Mouse (Mus musculus): ENCODE results near the gene Slc25a14. TPM values are rescaled to one million over a fixed set of nuclear protein-coding genes. Genes with fewer than 3 reads are reported as not detected.

Gene Slc25a14
- polyA plus RNA-seq, 1 experiment: 0.18 TPM

DNA sequence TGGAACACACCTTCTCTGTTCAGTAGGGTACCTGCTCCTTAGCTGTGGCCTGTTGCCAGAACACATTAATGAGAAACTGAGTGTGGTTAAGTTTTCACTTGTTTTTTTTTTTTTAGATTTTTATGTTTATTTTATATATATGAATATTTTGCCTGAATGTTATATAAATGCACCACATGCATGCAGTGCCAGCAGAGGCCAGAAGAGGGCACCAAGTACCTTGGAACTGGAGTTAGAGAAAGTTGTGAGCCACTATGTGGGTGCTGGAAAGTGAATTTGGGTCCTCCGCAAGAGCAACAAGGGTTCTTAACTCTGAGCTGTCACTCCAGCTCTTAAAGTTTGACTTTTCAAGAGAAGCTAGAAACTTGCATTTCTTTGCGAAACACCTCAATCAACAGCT is 20.9 kb downstream of the Slc25a14 start:
- Histone ChIP-seq H3K27me3 (replicated peaks) (peaks cover under 1% of the 10 kb centered on the region), H3K4me1 (no peaks in the 10 kb centered on the region), H3K36me3 (replicated peaks; ENCODE audit: low read length) (no peaks in the 10 kb centered on the region), H3K9me3 (no peaks in the 10 kb centered on the region), H3K4me3 (replicated peaks) (no peak overlapping the region)
- TF ChIP-seq GATA1 (IDR thresholded peaks at IDR 0.05; ENCODE audit: borderline replicate concordance, low read length) (no peak), FLI1 (IDR thresholded peaks at IDR 0.05; ENCODE audit: low read length) (no peak)

DNA sequence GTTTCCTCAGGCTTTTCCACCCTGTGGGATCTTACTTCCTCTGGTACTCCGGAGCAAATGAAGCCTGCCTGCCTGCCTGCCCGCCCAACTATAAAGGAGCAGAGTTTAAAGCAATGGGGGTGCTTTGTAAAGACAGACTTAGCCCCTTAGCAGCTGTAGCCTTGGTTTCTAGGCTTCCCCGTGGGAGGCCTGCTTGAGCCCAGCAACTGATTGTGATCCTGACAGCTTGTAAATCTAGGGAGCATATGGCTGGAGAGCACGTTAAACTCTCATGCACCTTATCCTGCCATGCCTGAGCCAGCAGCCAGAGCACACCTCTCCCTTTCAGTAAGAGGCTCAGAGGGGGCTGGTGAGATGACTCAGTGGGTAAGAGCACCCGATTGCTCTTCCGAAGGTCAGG is 43.6 kb downstream of the Slc25a14 start:
- no peaks in the 10 kb centered on the region for H3K9me3 ChIP-seq
- no peak overlapping the region for H3K4me3 ChIP-seq (replicated peaks)
- peaks cover 11% of the 10 kb centered on the region; the same call in 1 of the 2 replicates for H3K4me1 ChIP-seq
- TF ChIP-seq FLI1 (IDR thresholded peaks at IDR 0.05; ENCODE audit: low read length) (no peak), GATA1 (IDR thresholded peaks at IDR 0.05; ENCODE audit: borderline replicate concordance, low read length) (no peak)
- peaks cover 6% of the 10 kb centered on the region for H3K27me3 ChIP-seq (replicated peaks)
- H3K36me3 ChIP-seq (replicated peaks; ENCODE audit: low read length): peaks cover 2% of the 10 kb centered on the region

DNA sequence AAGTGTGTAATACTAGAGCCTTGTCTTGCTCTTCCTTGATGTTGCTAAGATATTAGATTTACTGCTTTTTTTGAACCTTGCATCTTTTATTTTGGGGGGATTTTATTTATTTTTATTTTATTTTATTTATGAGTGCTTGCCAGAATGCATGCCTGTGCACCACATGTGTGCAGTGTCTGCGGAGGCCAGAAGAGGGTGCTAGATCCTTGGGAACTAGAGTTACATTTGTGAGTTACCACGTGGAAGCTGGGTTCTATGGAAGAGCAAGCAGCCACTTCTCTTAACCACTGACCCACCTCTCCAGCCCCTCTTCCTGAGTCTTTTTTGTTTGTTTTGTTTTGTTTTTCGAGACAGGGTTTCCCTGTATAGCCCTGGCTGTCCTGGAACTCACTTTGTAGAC is 46.4 kb downstream of the Slc25a14 start:
- no peaks in the 10 kb centered on the region for H3K36me3 ChIP-seq (replicated peaks; ENCODE audit: low read length)
- TF ChIP-seq FLI1 (IDR thresholded peaks at IDR 0.05; ENCODE audit: low read length): no peak
- no peak for TF ChIP-seq GATA1 (IDR thresholded peaks at IDR 0.05; ENCODE audit: borderline replicate concordance, low read length)
- no peaks in the 10 kb centered on the region for H3K9me3 ChIP-seq
- H3K4me3 ChIP-seq (replicated peaks): no peak overlapping the region
- peaks cover 17% of the 10 kb centered on the region for H3K27me3 ChIP-seq (replicated peaks)
- H3K4me1 ChIP-seq: peaks cover 17% of the 10 kb centered on the region

DNA sequence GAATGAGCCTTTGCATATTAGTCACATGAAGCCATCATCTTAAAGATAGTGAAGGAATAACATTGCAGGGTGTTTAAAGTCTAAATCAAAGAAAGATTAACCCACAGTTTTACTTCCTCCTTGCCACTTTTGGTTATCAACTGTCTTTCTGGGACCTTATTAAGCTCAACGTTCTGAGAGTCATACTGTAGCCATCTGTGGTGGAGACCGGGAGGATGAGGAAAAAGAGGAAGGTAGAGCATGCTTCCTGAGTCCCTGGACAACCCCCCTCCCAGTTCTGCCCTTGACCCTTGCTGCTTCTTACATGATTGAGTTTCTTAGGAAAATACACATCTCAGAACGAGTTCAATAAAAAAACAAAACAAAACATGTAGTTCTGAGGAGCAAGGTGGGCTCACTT is 48.5 kb downstream of the Slc25a14 start:
- H3K36me3 ChIP-seq (replicated peaks; ENCODE audit: low read length): no peaks in the 10 kb centered on the region
- TF ChIP-seq GATA1 (IDR thresholded peaks at IDR 0.05; ENCODE audit: borderline replicate concordance, low read length): no peak
- no peak for TF ChIP-seq FLI1 (IDR thresholded peaks at IDR 0.05; ENCODE audit: low read length)
- peaks cover 21% of the 10 kb centered on the region for H3K27me3 ChIP-seq (replicated peaks)
- H3K4me3 ChIP-seq (replicated peaks): no peak overlapping the region
- peaks cover 15% of the 10 kb centered on the region for H3K4me1 ChIP-seq
- no peaks in the 10 kb centered on the region for H3K9me3 ChIP-seq

DNA sequence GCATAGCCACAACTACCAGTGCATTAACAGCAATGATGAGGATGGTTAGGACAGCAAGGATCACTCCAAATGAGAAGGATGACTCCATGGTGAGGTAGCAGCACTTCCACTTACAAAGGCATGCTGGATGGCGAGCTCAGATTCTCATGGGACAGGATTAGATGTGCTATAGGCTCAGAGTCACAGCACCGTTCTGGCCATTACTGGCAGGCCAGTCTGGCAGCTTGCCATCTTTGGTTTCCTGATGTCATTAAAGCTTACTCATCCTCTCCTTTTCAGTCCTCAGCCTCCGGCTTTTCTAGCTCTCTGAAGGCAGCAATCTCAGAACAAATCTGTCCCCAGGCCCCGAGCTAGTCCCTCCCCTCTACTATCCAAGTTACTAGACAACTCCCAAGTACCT is 51.0 kb downstream of the Slc25a14 start, which contains the start of gene Gpr119:
Gene Gpr119, minus strand, starts transcription at position 308 of the 400 bp plus-strand sequence.
- no peaks in the 10 kb centered on the region for H3K9me3 ChIP-seq
- H3K4me1 ChIP-seq: peaks cover 6% of the 10 kb centered on the region; the same call in 1 of the 2 replicates
- H3K27me3 ChIP-seq (replicated peaks): peaks cover 18% of the 10 kb centered on the region
- TF ChIP-seq GATA1 (IDR thresholded peaks at IDR 0.05; ENCODE audit: borderline replicate concordance, low read length) (no peak), FLI1 (IDR thresholded peaks at IDR 0.05; ENCODE audit: low read length) (no peak)
- H3K4me3 ChIP-seq (replicated peaks): peak within 1 kb of the TSS; percentile 2
- no peaks in the 10 kb centered on the region for H3K36me3 ChIP-seq (replicated peaks; ENCODE audit: low read length)

DNA sequence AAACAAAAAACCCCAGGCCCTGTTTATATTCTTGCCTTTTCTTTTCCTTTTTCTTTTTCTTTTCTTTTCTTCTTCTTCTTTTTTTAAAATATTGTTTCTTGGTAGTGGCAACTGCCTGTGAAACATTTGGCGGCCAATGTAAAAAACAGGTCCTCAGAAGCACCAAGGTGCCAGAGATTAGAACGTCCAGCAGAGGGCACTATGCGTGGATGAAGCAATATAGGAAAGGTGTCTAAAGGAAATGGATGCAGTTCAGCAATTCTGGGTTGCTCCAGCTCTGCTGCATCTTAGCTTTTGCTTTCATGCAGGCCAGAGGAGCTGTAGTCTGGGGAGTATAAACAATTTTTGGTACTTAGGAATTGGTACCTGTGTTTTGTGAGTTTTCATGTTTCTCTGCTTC is 60.2 kb downstream of the Slc25a14 start:
- Histone ChIP-seq H3K4me3 (replicated peaks) (no peak overlapping the region), H3K27me3 (replicated peaks) (peaks cover 2% of the 10 kb centered on the region), H3K9me3 (no peaks in the 10 kb centered on the region), H3K36me3 (replicated peaks; ENCODE audit: low read length) (no peaks in the 10 kb centered on the region), H3K4me1 (peaks cover 11% of the 10 kb centered on the region)
- TF ChIP-seq GATA1 (IDR thresholded peaks at IDR 0.05; ENCODE audit: borderline replicate concordance, low read length): no peak
- TF ChIP-seq FLI1 (IDR thresholded peaks at IDR 0.05; ENCODE audit: low read length): no peak

DNA sequence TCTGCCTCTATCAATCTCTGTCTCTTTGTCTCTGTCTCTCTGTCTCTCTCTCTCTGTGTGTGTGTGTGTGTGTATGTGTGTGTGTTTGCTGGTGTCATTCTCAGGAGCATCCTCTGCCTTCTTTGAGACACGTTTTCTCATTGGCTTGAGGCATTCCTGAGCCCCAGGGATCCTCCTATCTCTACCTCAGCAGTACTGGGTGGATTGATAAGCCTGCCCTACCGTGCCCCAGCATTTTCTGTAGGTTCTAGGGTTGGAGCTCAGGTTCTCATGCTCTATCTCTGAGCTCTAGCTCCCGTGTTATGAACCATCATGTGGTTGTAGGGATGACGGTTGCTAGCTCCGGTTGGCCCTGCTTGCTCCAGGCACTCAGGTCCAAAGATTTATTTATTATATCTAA is 60.6 kb downstream of the Slc25a14 start:
- TF ChIP-seq FLI1 (IDR thresholded peaks at IDR 0.05; ENCODE audit: low read length) (no peak), GATA1 (IDR thresholded peaks at IDR 0.05; ENCODE audit: borderline replicate concordance, low read length) (no peak)
- H3K36me3 ChIP-seq (replicated peaks; ENCODE audit: low read length): no peaks in the 10 kb centered on the region
- H3K4me3 ChIP-seq (replicated peaks): no peak overlapping the region
- H3K27me3 ChIP-seq (replicated peaks): peaks cover 2% of the 10 kb centered on the region
- H3K9me3 ChIP-seq: no peaks in the 10 kb centered on the region
- peaks cover 11% of the 10 kb centered on the region for H3K4me1 ChIP-seq

DNA sequence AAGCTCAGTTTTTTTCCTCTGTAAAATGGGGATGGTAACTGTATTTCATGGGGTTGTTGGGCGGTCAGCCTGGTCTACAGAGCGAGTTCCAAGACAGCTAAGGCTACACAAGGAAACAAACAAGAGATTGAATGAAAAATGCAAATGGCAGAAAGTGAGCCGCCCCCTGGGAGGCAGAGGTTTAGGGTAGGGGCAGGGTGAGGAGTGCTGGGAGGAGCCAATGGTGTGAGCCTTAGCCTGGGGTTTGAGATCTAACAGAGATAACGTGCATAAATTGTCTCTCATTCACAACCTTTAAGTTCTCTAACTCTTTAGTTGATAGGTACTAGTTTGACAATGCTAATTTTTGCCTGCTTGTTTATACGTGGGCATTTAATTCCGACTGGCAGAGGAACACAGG is 71.2 kb downstream of the Slc25a14 start:
- peaks cover 9% of the 10 kb centered on the region for H3K27me3 ChIP-seq (replicated peaks)
- H3K4me3 ChIP-seq (replicated peaks): peak overlapping the region; percentile 93
- no peaks in the 10 kb centered on the region for H3K9me3 ChIP-seq
- peaks cover 10% of the 10 kb centered on the region for H3K36me3 ChIP-seq (replicated peaks; ENCODE audit: low read length)
- peaks cover 11% of the 10 kb centered on the region for H3K4me1 ChIP-seq
- no peak for TF ChIP-seq FLI1 (IDR thresholded peaks at IDR 0.05; ENCODE audit: low read length)
- no peak for TF ChIP-seq GATA1 (IDR thresholded peaks at IDR 0.05; ENCODE audit: borderline replicate concordance, low read length)

DNA sequence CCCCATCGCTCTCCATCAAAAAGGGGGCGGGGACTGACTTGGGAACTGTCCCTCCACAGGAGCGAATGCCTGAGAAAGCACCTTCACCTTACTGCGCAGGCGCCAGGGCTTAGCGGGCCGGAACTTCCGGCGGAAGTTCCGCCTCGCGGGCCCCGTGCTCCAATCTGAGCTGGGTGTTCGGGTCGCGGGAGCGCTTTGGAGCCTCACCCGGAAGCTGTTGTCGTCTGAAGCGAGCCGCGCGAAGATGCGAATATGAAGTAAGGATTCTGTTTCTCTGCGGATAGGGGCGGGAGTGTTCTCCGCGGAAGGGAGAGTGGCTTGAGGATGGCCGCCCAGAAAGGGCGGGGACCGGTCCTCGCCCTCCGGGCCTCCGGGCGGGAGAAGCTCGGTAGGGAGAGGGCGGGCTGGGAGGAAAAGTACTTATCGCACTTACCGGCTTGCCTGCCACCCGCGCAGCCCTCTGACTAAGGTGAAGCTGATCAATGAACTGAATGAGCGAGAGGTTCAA is 71.7 kb downstream of the Slc25a14 start, which contains the start of gene Rbmx2:
Gene Rbmx2, plus strand, starts transcription at position 141 of the 508 bp plus-strand sequence.
- TF ChIP-seq GATA1 (IDR thresholded peaks at IDR 0.05; ENCODE audit: borderline replicate concordance, low read length): no peak
- peak; percentile 71; the same call in 1 of the 2 replicates for TF ChIP-seq FLI1 (IDR thresholded peaks at IDR 0.05; ENCODE audit: low read length)
- Histone ChIP-seq H3K9me3 (no peaks in the 10 kb centered on the region), H3K36me3 (replicated peaks; ENCODE audit: low read length) (peaks cover 10% of the 10 kb centered on the region), H3K27me3 (replicated peaks) (peaks cover 6% of the 10 kb centered on the region), H3K4me1 (peaks cover 11% of the 10 kb centered on the region), H3K4me3 (replicated peaks) (peak within 1 kb of the TSS; percentile 93)

DNA sequence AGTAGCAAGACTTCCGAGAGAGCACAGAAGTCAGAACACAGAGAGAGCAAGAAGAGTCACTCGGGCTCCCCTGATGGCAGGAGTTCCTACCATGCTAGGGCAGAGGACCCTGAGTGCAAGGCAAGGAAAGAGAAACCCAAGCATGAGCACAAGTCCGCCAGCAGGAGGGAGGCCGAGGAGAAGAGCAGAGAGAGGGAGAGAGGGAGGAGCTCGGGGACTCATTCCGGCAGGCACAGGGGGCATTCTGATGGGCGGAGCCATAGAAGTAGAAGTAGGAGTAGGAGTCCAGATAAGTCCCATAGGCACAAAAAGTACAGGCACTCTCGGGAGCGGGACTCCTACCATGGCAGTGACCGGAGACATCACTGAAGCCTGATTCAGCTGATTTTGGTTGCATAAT is 86.5 kb downstream of the Slc25a14 start:
- peaks cover 47% of the 10 kb centered on the region for H3K36me3 ChIP-seq (replicated peaks; ENCODE audit: low read length)
- H3K4me3 ChIP-seq (replicated peaks): no peak overlapping the region
- no peaks in the 10 kb centered on the region for H3K4me1 ChIP-seq
- peaks cover 8% of the 10 kb centered on the region for H3K27me3 ChIP-seq (replicated peaks)
- H3K9me3 ChIP-seq: no peaks in the 10 kb centered on the region
- TF ChIP-seq GATA1 (IDR thresholded peaks at IDR 0.05; ENCODE audit: borderline replicate concordance, low read length) (no peak), FLI1 (IDR thresholded peaks at IDR 0.05; ENCODE audit: low read length) (no peak)

Other genes starting within 250 kb of the Slc25a14 start
- 2.6 and 3.5 TPM in 2 replicates for gene Elf4, start 160.3 kb upstream of the Slc25a14 start, polyA plus RNA-seq (2012; ENCODE audit: insufficient read depth, low replicate concordance)
- 2.8 TPM in 1 of 2 replicates, not detected in the other for gene Aifm1, start 109.8 kb upstream of the Slc25a14 start, polyA plus RNA-seq (2012; ENCODE audit: insufficient read depth, low replicate concordance)
- 0.67 TPM in 1 of 2 replicates, not detected in the other for gene Rab33a, start 104.1 kb upstream of the Slc25a14 start, polyA plus RNA-seq (2012; ENCODE audit: insufficient read depth, low replicate concordance)
- gene Zfp280c, start 28.9 kb upstream of the Slc25a14 start, polyA plus RNA-seq (2012; ENCODE audit: insufficient read depth, low replicate concordance): 0.08 TPM in 1 of 2 replicates, not detected in the other
- gene Gpr119, start 51.1 kb downstream of the Slc25a14 start, polyA plus RNA-seq (2012; ENCODE audit: insufficient read depth, low replicate concordance): not detected in 2 replicates
- 1.3 and 11.3 TPM in 2 replicates for gene Rbmx2, start 71.6 kb downstream of the Slc25a14 start, polyA plus RNA-seq (2012; ENCODE audit: insufficient read depth, low replicate concordance)

Measured in megakaryocyte, embryonic 14.5 days (primary cell).